Mouse (Mus musculus): ENCODE measurements at regions not wholly inside any gene's neighbourhood (a gene's known extent, or its start where the extent isn't known, plus 50 kb on each side); places are given as distances from the start of the nearest gene placed in this dataset.

- H3K4me1 ChIP-seq (ENCODE audit: insufficient read depth, low read length) = no peaks in the 10 kb centered on the region
- no peak for DNase-seq (ENCODE audit: low spot score)
- no peak overlapping the region for H3K9ac ChIP-seq (replicated peaks; ENCODE audit: low read length, poor library complexity, severe bottlenecking)
- ATAC-seq (ENCODE audit: low FRiP score) = no peak
- WGBS = 78% methylated on average over 8 of the region's 8 CpGs
- H3K36me3 ChIP-seq (ENCODE audit: insufficient read depth, low read length) = no peaks in the 10 kb centered on the region
- no peak overlapping the region for H3K4me3 ChIP-seq (ENCODE audit: low read depth, low read length)
- no peak overlapping the region for H3K4me2 ChIP-seq (ENCODE audit: low read depth, low read length, poor library complexity, severe bottlenecking)
- H3K27me3 ChIP-seq (ENCODE audit: insufficient read depth, low read length) = no peaks in the 10 kb centered on the region
- no peak overlapping the region for H3K27ac ChIP-seq (ENCODE audit: low read depth, low read length)
- no peak for TF ChIP-seq CTCF (IDR thresholded peaks at IDR 0.05)
- H3K9me3 ChIP-seq (ENCODE audit: low read length) = no peaks in the 10 kb centered on the region
These were observed 414.9 kb downstream of the Tns3 start for GRCm38 (mm10) chr11:8249468-8249867.

DNA sequence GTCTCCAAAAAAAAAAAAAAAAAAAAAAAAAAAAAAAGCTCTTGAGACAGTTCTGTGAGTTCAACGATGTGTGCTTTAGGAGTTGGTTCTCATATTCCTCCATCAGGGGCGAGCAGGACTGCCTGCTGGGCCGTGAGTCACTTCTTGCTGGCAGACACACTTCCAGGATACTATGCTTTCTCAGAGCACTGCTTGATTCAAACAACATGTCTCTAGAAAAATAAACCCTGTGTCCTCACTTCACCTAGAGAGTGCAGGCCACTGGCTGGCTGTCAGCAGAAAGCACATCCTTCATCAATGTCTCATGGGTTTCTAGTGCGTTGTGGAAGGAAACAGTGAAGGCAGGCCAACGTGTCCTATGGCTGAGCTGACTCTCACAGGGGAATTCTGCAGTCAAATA lies 416.8 kb downstream of the Tns3 start:
- Histone ChIP-seq H3K4me2 (ENCODE audit: low read depth, low read length, poor library complexity, severe bottlenecking) (no peak overlapping the region), H3K36me3 (ENCODE audit: insufficient read depth, low read length) (no peaks in the 10 kb centered on the region), H3K27ac (ENCODE audit: low read depth, low read length) (no peak overlapping the region), H3K9ac (replicated peaks; ENCODE audit: low read length, poor library complexity, severe bottlenecking) (no peak overlapping the region), H3K4me1 (ENCODE audit: insufficient read depth, low read length) (no peaks in the 10 kb centered on the region), H3K27me3 (ENCODE audit: insufficient read depth, low read length) (no peaks in the 10 kb centered on the region), H3K4me3 (ENCODE audit: low read depth, low read length) (no peak overlapping the region), H3K9me3 (ENCODE audit: low read length) (no peaks in the 10 kb centered on the region)
- no peak for TF ChIP-seq CTCF (IDR thresholded peaks at IDR 0.05)
- WGBS = 66% methylated on average over 5 of the region's 5 CpGs
- no peak for ATAC-seq (ENCODE audit: low FRiP score)
- DNase-seq (ENCODE audit: low spot score) = no peak

DNA sequence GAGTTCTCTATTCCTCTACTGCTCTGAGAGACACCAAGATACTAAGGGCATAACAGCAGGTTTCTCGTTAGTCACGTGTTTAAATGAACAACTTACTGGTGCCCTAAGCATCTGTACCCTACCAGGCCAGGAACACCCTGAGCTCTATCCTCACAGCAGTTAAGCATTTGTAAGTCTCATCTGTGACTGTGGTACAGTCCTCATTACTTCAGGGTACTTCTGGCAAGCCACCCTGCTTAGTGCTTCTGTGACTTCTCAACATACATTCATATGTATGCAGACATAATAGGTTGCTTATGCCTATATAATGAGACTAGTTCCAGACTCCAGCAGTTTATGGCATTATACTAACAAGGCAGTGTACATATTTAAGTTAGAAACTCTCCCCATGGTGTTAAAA lies 417.3 kb downstream of the Tns3 start:
- Histone ChIP-seq H3K9ac (replicated peaks; ENCODE audit: low read length, poor library complexity, severe bottlenecking) (no peak overlapping the region), H3K4me3 (ENCODE audit: low read depth, low read length) (no peak overlapping the region), H3K27ac (ENCODE audit: low read depth, low read length) (no peak overlapping the region), H3K27me3 (ENCODE audit: insufficient read depth, low read length) (no peaks in the 10 kb centered on the region), H3K9me3 (ENCODE audit: low read length) (no peaks in the 10 kb centered on the region), H3K4me1 (ENCODE audit: insufficient read depth, low read length) (no peaks in the 10 kb centered on the region), H3K36me3 (ENCODE audit: insufficient read depth, low read length) (no peaks in the 10 kb centered on the region), H3K4me2 (ENCODE audit: low read depth, low read length, poor library complexity, severe bottlenecking) (no peak overlapping the region)
- DNase-seq (ENCODE audit: low spot score) (no peak), ATAC-seq (ENCODE audit: low FRiP score) (no peak)
- 77% methylated on average over 2 of the region's 2 CpGs for WGBS
- TF ChIP-seq CTCF (IDR thresholded peaks at IDR 0.05) = no peak

- ATAC-seq (ENCODE audit: low FRiP score) = no peak
- H3K4me1 ChIP-seq (ENCODE audit: insufficient read depth, low read length) = no peaks in the 10 kb centered on the region
- H3K27me3 ChIP-seq (ENCODE audit: insufficient read depth, low read length) = no peaks in the 10 kb centered on the region
- H3K4me3 ChIP-seq (ENCODE audit: low read depth, low read length) = no peak overlapping the region
- H3K36me3 ChIP-seq (ENCODE audit: insufficient read depth, low read length) = no peaks in the 10 kb centered on the region
- peak; percentile 77 for DNase-seq (ENCODE audit: low spot score)
- H3K9me3 ChIP-seq (ENCODE audit: low read length) = no peaks in the 10 kb centered on the region
- H3K4me2 ChIP-seq (ENCODE audit: low read depth, low read length, poor library complexity, severe bottlenecking) = no peak overlapping the region
- no peak overlapping the region for H3K27ac ChIP-seq (ENCODE audit: low read depth, low read length)
- WGBS = 34% methylated on average over 3 of the region's 3 CpGs
- no peak overlapping the region for H3K9ac ChIP-seq (replicated peaks; ENCODE audit: low read length, poor library complexity, severe bottlenecking)
- TF ChIP-seq CTCF (IDR thresholded peaks at IDR 0.05) = peak; percentile 81
These were observed 418.8 kb downstream of the Tns3 start for GRCm38 (mm10) chr11:8245408-8246003.

DNA sequence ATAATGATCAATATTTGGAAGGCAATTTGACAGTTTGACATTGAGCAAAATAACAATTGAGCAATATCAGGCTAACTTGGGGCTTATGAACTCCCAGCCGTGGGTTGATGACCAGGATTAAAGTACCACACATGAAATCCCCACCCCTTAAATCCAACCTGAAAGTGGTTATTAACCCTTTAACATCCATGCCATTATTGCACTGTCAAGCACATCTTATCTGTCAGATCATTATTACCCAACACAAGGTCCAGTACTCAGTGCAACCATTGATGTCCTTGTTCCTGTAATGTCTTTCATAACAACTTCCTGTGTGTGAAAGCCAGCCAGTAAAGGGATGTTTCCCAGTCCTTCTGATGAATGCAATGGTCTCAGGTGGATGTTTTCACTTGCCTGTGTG lies 425.8 kb downstream of the Tns3 start:
- WGBS = 68% methylated on average over 1 of the region's 1 CpGs
- DNase-seq (ENCODE audit: low spot score) = no peak

DNA sequence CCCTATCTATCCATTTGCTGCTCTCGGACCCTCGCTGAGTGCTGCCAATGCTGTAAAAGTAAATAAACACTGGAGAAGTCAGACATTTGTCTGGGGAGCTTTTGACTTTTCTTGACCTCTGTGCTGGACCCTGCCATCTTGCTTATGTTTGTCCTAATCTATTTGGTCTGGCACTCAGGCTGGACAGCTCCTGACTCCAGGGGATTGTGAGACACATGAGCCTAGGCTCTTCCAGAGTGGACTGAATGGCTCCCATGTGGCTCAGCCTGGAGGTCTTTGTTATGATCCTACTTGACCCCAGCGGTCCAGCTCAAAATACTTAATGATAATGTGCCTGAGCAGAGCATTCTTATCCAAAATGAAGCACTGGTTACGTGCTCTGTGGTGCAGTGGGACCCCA lies 426.8 kb downstream of the Tns3 start:
- no peak overlapping the region for H3K4me3 ChIP-seq (ENCODE audit: low read depth, low read length)
- no peak for TF ChIP-seq CTCF (IDR thresholded peaks at IDR 0.05)
- H3K36me3 ChIP-seq (ENCODE audit: insufficient read depth, low read length) = no peaks in the 10 kb centered on the region
- WGBS = 71% methylated on average over 4 of the region's 4 CpGs
- no peaks in the 10 kb centered on the region for H3K4me1 ChIP-seq (ENCODE audit: insufficient read depth, low read length)
- no peak for ATAC-seq (ENCODE audit: low FRiP score)
- H3K4me2 ChIP-seq (ENCODE audit: low read depth, low read length, poor library complexity, severe bottlenecking) = no peak overlapping the region
- no peaks in the 10 kb centered on the region for H3K9me3 ChIP-seq (ENCODE audit: low read length)
- no peaks in the 10 kb centered on the region for H3K27me3 ChIP-seq (ENCODE audit: insufficient read depth, low read length)
- DNase-seq (ENCODE audit: low spot score) = no peak
- H3K27ac ChIP-seq (ENCODE audit: low read depth, low read length) = no peak overlapping the region
- H3K9ac ChIP-seq (replicated peaks; ENCODE audit: low read length, poor library complexity, severe bottlenecking) = no peak overlapping the region

More for the DNA sequence above, 425.8 kb downstream of the Tns3 start:
- H3K27ac ChIP-seq (ENCODE audit: low read depth, low read length) = no peak overlapping the region
- no peak overlapping the region for H3K9ac ChIP-seq (replicated peaks; ENCODE audit: low read length, poor library complexity, severe bottlenecking)
- no peaks in the 10 kb centered on the region for H3K4me1 ChIP-seq (ENCODE audit: insufficient read depth, low read length)
- ATAC-seq (ENCODE audit: low FRiP score) = no peak
- H3K27me3 ChIP-seq (ENCODE audit: insufficient read depth, low read length) = no peaks in the 10 kb centered on the region
- TF ChIP-seq CTCF (IDR thresholded peaks at IDR 0.05) = no peak
- no peaks in the 10 kb centered on the region for H3K9me3 ChIP-seq (ENCODE audit: low read length)
- H3K4me2 ChIP-seq (ENCODE audit: low read depth, low read length, poor library complexity, severe bottlenecking) = no peak overlapping the region
- no peak overlapping the region for H3K4me3 ChIP-seq (ENCODE audit: low read depth, low read length)
- H3K36me3 ChIP-seq (ENCODE audit: insufficient read depth, low read length) = no peaks in the 10 kb centered on the region
